In genomic region chr15:86228186-86228585, GRCm38 (mm10) we compare ENCODE assay signal across 9 mouse cellular contexts. TPM values are rescaled to one million over a fixed set of nuclear protein-coding genes. Genes with fewer than 3 reads are reported as not detected.
A peak's percentile ranks its signal among the peaks of the same experiment; 100 is the strongest.
DNase-seq lines count a peak whose midpoint lies in the region; ATAC-seq lines count a peak whose summit lies in the region.
"Had no signal": no experiment of that assay in that cellular context is flagged by ENCODE, and none has a peak within 500 bp of the region (broad histone marks: within the 10 kb centered on the region; RNA-seq: fewer than 3 reads in every experiment).

No protein-coding gene starts in this region.

- H3K27me3 ChIP-seq in hindbrain, embryonic 16.5 days (replicated peaks; ENCODE audit: control insufficient read depth, insufficient read depth, low read length) = no peaks in the 10 kb centered on the region
- H3K27me3 ChIP-seq: midbrain, embryonic 12.5 days had no signal

- H3K9ac ChIP-seq in hindbrain, embryonic 16.5 days (ENCODE audit: low read depth, low read length) = no peak overlapping the region
- H3K9ac ChIP-seq: midbrain, embryonic 12.5 days had no signal

- H3K4me2 ChIP-seq in hindbrain, embryonic 16.5 days (ENCODE audit: low read length) = no peak overlapping the region
- H3K4me2 ChIP-seq: midbrain, embryonic 12.5 days had no signal

- no peaks in the 10 kb centered on the region for H3K9me3 ChIP-seq in hindbrain, embryonic 16.5 days (ENCODE audit: control insufficient read depth, low read length)
- H3K9me3 ChIP-seq: midbrain, embryonic 12.5 days had no signal

- H3K36me3 ChIP-seq in hindbrain, embryonic 16.5 days (ENCODE audit: control insufficient read depth, insufficient read depth, low read length) = no peaks in the 10 kb centered on the region
- H3K36me3 ChIP-seq: midbrain, embryonic 12.5 days had no signal

- DNase-seq in cerebellum, adult 11 months = peak; percentile 60
- DNase-seq in cerebellum, postnatal 4 days (ENCODE audit: low spot score in 2 of 2) = no peak
- DNase-seq in ovary, postnatal 14 days (ENCODE audit: low spot score) = peak; percentile 49
- DNase-seq in ovary, adult 18-20 months (ENCODE audit: low spot score) = no peak
- peak; percentile 75 to 80 for DNase-seq in cerebellum, postnatal 10 days
- DNase-seq in lung, postnatal 36 days = peak; percentile 84
- DNase-seq in Muller cell, postnatal 12 days (ENCODE audit: inconsistent ontology term) = no peak

- no peak overlapping the region for H3K27ac ChIP-seq in hindbrain, embryonic 16.5 days (ENCODE audit: low read depth, low read length)
- H3K27ac ChIP-seq: midbrain, embryonic 12.5 days had no signal

- 49% methylated on average over 3 of the region's 3 CpGs for WGBS in hindbrain, embryonic 16.5 days

- H3K4me1 ChIP-seq in hindbrain, embryonic 16.5 days (ENCODE audit: control insufficient read depth, insufficient read depth, low read depth, low read length) = 0 out of 2 replicates have a peak, but pooled peaks cover 3% of the 10 kb centered on the region
- H3K4me1 ChIP-seq: midbrain, embryonic 12.5 days had no signal

- no peak overlapping the region for H3K4me3 ChIP-seq in hindbrain, embryonic 16.5 days (ENCODE audit: low read length)
- H3K4me3 ChIP-seq: midbrain, embryonic 12.5 days had no signal

- peak; percentile 56; the same call in 1 of the 2 replicates for ATAC-seq in hindbrain, embryonic 16.5 days

RNA-seq across cellular contexts. Expression of gene Tbc1d22a, which starts 13.9 kb away (rescaled TPM):
- polyA plus RNA-seq in hindbrain, embryonic 16.5 days (2015; fragmentation: Nextera tagmentation; extraction: Ambion mirVana) = 12.6 and 13.2 TPM in 2 replicates

RNA-seq across cellular contexts. Expression of gene Cerk, which starts 42.2 kb away (rescaled TPM):
- polyA plus RNA-seq in hindbrain, embryonic 16.5 days (2015; fragmentation: Nextera tagmentation; extraction: Ambion mirVana) = 25.3 and 27.6 TPM in 2 replicates

Comparison
In these comparisons a context has a peak if more than half of its experiments do, and no peak if none do; other contexts are left out.
1. DNase-seq: peak in cerebellum, adult 11 months (single experiment), ovary, postnatal 14 days (single experiment), cerebellum, postnatal 10 days (2 of 2) and lung, postnatal 36 days (single experiment); none in cerebellum, postnatal 4 days (0 of 2), ovary, adult 18-20 months (single experiment) and Muller cell, postnatal 12 days (single experiment).